Mouse (Mus musculus) heart, embryonic 13.5 days (tissue): ENCODE measurements around the gene Cyth3. TPM values are rescaled to one million over a fixed set of nuclear protein-coding genes. Genes with fewer than 3 reads are reported as not detected.

ENCODE experiments used
- ATAC-seq: fragments of 200-750 bp; cut with Nextera tagmentation; 2 replicates; pipeline ENCODE4 v1.8.0; 2017; ENCODE audit warnings: moderate TSS enrichment; ENCODE audit not compliant: insufficient number of reproducible peaks, low FRiP score, low TSS enrichment; ENCODE audit errors: extremely low read depth
- H3K27ac ChIP-seq: fragments of 300-500 bp; sonication (generic); replicated peaks from 2 replicates; pipeline ENCODE4 v1.5.1; 2015; ENCODE audit warnings: moderate library complexity, mild to moderate bottlenecking, inconsistent platforms
- H3K27me3 ChIP-seq: fragments of 300-500 bp; sonication (generic); replicated peaks from 2 replicates; pipeline ENCODE4 v1.6.1; 2015; ENCODE audit warnings: mild to moderate bottlenecking, inconsistent platforms
- H3K36me3 ChIP-seq: fragments of 300-500 bp; sonication (generic); 2 replicates; pipeline ENCODE4 v1.6.1; 2015; ENCODE audit warnings: mild to moderate bottlenecking, inconsistent platforms
- H3K4me1 ChIP-seq: fragments of 300-500 bp; sonication (generic); 2 replicates; pipeline ENCODE4 v1.6.1; 2015; ENCODE audit warnings: inconsistent platforms
- H3K4me2 ChIP-seq: fragments of 300-500 bp; sonication (generic); 2 replicates; pipeline ENCODE4 v1.6.1; 2015; ENCODE audit warnings: inconsistent platforms, mild to moderate bottlenecking, moderate library complexity
- H3K4me3 ChIP-seq: fragments of 300-500 bp; sonication (generic); 2 replicates; pipeline ENCODE4 v1.5.1; 2015; ENCODE audit warnings: moderate library complexity, mild to moderate bottlenecking, inconsistent platforms
- H3K9ac ChIP-seq: fragments of 300-500 bp; sonication (generic); 2 replicates; pipeline ENCODE4 v1.6.1; 2015; ENCODE audit warnings: inconsistent platforms, mild to moderate bottlenecking, moderate library complexity
- H3K9me3 ChIP-seq: fragments of 300-500 bp; sonication (generic); 2 replicates; pipeline ENCODE4 v1.6.1; 2016; ENCODE audit warnings: inconsistent platforms
- whole genome bisulfite sequencing: fragments of 180-500 bp; shearing (Covaris S2); methylation state at CpG from one replicate; pipeline ENCODE4 v1.1.7; 2015; ENCODE audit warnings: mixed read lengths; 5-methylcytosine and 5-hydroxymethylcytosine counted together
- polyA plus RNA-seq: library from polyadenylated mRNA; unstranded; fragments of >200 nt; fragmentation: Nextera tagmentation; extraction: Ambion mirVana; gene quantifications from 2 replicates; pipeline ENCODE4 v1.2.1, GENCODE M21; 2015

The Cyth3 gene
- polyA plus RNA-seq, 1 experiment from 2014 or later = 36.8 TPM

- no peaks in the 10 kb centered on the region for H3K27me3 ChIP-seq
- peak overlapping the region; percentile 52 for H3K4me2 ChIP-seq
- peak overlapping the region; percentile 55 for H3K9ac ChIP-seq
- peaks cover 53% of the 10 kb centered on the region for H3K4me1 ChIP-seq
- WGBS = 55% methylated on average over 11 of the region's 11 CpGs
- peaks cover 4% of the 10 kb centered on the region; the same call in 1 of the 2 replicates for H3K36me3 ChIP-seq
- no peak for ATAC-seq
- H3K27ac ChIP-seq = peak overlapping the region; percentile 34
- peak overlapping the region; percentile 21 for H3K4me3 ChIP-seq
- peaks cover 4% of the 10 kb centered on the region; the same call in 1 of the 2 replicates for H3K9me3 ChIP-seq
Observed at GRCm38 (mm10) chr5:143625940-143626588, 3.8 kb downstream of the Cyth3 start.

- ATAC-seq = no peak
- WGBS = 93% methylated on average over 6 of the region's 6 CpGs
Observed at GRCm38 (mm10) chr5:143627507-143627906, 5.3 kb downstream of the Cyth3 start.

GRCm38 (mm10) chr5:143627926-143628325 is 5.7 kb downstream of the Cyth3 start:
- no peak overlapping the region for H3K27ac ChIP-seq
- WGBS = 91% methylated on average over 1 of the region's 1 CpGs

More at GRCm38 (mm10) chr5:143627507-143627906, 5.3 kb downstream of the Cyth3 start:
- peaks cover 4% of the 10 kb centered on the region; the same call in 1 of the 2 replicates for H3K36me3 ChIP-seq
- H3K9ac ChIP-seq = no peak overlapping the region
- H3K4me2 ChIP-seq = no peak overlapping the region
- H3K4me3 ChIP-seq = no peak overlapping the region
- H3K27ac ChIP-seq = no peak overlapping the region
- peaks cover 56% of the 10 kb centered on the region for H3K4me1 ChIP-seq
- H3K9me3 ChIP-seq = peaks cover 4% of the 10 kb centered on the region; the same call in 1 of the 2 replicates
- H3K27me3 ChIP-seq = no peaks in the 10 kb centered on the region

GRCm38 (mm10) chr5:143629686-143630085 is 7.4 kb downstream of the Cyth3 start:
- Histone ChIP-seq H3K4me2 (no peak overlapping the region), H3K4me3 (no peak overlapping the region), H3K9me3 (peaks cover 4% of the 10 kb centered on the region; the same call in 1 of the 2 replicates), H3K27ac (no peak overlapping the region), H3K36me3 (peaks cover 4% of the 10 kb centered on the region; the same call in 1 of the 2 replicates), H3K27me3 (no peaks in the 10 kb centered on the region), H3K9ac (no peak overlapping the region), H3K4me1 (peaks cover 60% of the 10 kb centered on the region)
- 92% methylated on average over 8 of the region's 8 CpGs for WGBS
- no peak for ATAC-seq

More at GRCm38 (mm10) chr5:143627926-143628325, 5.7 kb downstream of the Cyth3 start:
- no peak overlapping the region for H3K4me2 ChIP-seq
- peaks cover 4% of the 10 kb centered on the region; the same call in 1 of the 2 replicates for H3K36me3 ChIP-seq
- peaks cover 59% of the 10 kb centered on the region for H3K4me1 ChIP-seq
- H3K4me3 ChIP-seq = no peak overlapping the region
- ATAC-seq = no peak
- H3K9ac ChIP-seq = no peak overlapping the region
- H3K9me3 ChIP-seq = peaks cover 4% of the 10 kb centered on the region; the same call in 1 of the 2 replicates
- H3K27me3 ChIP-seq = no peaks in the 10 kb centered on the region

GRCm38 (mm10) chr5:143630214-143630613 is 8.0 kb downstream of the Cyth3 start:
- ATAC-seq = no peak
- 95% methylated on average over 3 of the region's 3 CpGs for WGBS
- peaks cover 61% of the 10 kb centered on the region for H3K4me1 ChIP-seq

GRCm38 (mm10) chr5:143630738-143631137 is 8.5 kb downstream of the Cyth3 start:
- ATAC-seq = no peak
- peaks cover 4% of the 10 kb centered on the region; the same call in 1 of the 2 replicates for H3K36me3 ChIP-seq
- no peak overlapping the region for H3K4me2 ChIP-seq
- H3K27me3 ChIP-seq = no peaks in the 10 kb centered on the region
- H3K27ac ChIP-seq = no peak overlapping the region
- WGBS = 92% methylated on average over 8 of the region's 8 CpGs
- peaks cover 61% of the 10 kb centered on the region for H3K4me1 ChIP-seq
- H3K4me3 ChIP-seq = no peak overlapping the region
- peaks cover 4% of the 10 kb centered on the region; the same call in 1 of the 2 replicates for H3K9me3 ChIP-seq
- H3K9ac ChIP-seq = no peak overlapping the region

More at GRCm38 (mm10) chr5:143630214-143630613, 8.0 kb downstream of the Cyth3 start:
- H3K9ac ChIP-seq = no peak overlapping the region
- no peak overlapping the region for H3K27ac ChIP-seq
- H3K36me3 ChIP-seq = peaks cover 4% of the 10 kb centered on the region; the same call in 1 of the 2 replicates
- H3K4me3 ChIP-seq = no peak overlapping the region
- no peaks in the 10 kb centered on the region for H3K27me3 ChIP-seq
- peaks cover 4% of the 10 kb centered on the region; the same call in 1 of the 2 replicates for H3K9me3 ChIP-seq
- H3K4me2 ChIP-seq = no peak overlapping the region

GRCm38 (mm10) chr5:143631559-143631958 is 9.3 kb downstream of the Cyth3 start:
- no peak overlapping the region for H3K4me2 ChIP-seq
- 84% methylated on average over 8 of the region's 8 CpGs for WGBS
- no peak for ATAC-seq
- no peak overlapping the region for H3K4me3 ChIP-seq
- H3K27me3 ChIP-seq = no peaks in the 10 kb centered on the region
- no peak overlapping the region for H3K9ac ChIP-seq
- H3K4me1 ChIP-seq = peaks cover 61% of the 10 kb centered on the region
- H3K36me3 ChIP-seq = peaks cover 4% of the 10 kb centered on the region; the same call in 1 of the 2 replicates
- peaks cover 4% of the 10 kb centered on the region; the same call in 1 of the 2 replicates for H3K9me3 ChIP-seq
- peak overlapping the region; percentile 69 for H3K27ac ChIP-seq

GRCm38 (mm10) chr5:143632674-143633557 is 10.7 kb downstream of the Cyth3 start:
- Histone ChIP-seq H3K27me3 (no peaks in the 10 kb centered on the region), H3K4me3 (peak overlapping the region; percentile 9; the same call in 1 of the 2 replicates), H3K36me3 (peaks cover 4% of the 10 kb centered on the region; the same call in 1 of the 2 replicates), H3K4me2 (peak overlapping the region; percentile 53), H3K9me3 (peaks cover 4% of the 10 kb centered on the region; the same call in 1 of the 2 replicates), H3K4me1 (peaks cover 69% of the 10 kb centered on the region), H3K9ac (peak overlapping the region; percentile 50; the same call in 1 of the 2 replicates), H3K27ac (peak overlapping the region; percentile 77)
- WGBS = 59% methylated on average over 9 of the region's 9 CpGs
- ATAC-seq = no peak

GRCm38 (mm10) chr5:143633558-143633871 is 11.3 kb downstream of the Cyth3 start:
- peak overlapping the region; percentile 9; the same call in 1 of the 2 replicates for H3K4me3 ChIP-seq
- H3K9ac ChIP-seq = peak overlapping the region; percentile 50
- peaks cover 2% of the 10 kb centered on the region; the same call in 1 of the 2 replicates for H3K36me3 ChIP-seq
- no peaks in the 10 kb centered on the region for H3K27me3 ChIP-seq
- peak overlapping the region; percentile 77 for H3K27ac ChIP-seq
- peak overlapping the region; percentile 53 for H3K4me2 ChIP-seq
- WGBS = 5% methylated on average over 5 of the region's 5 CpGs
- no peak for ATAC-seq
- peaks cover 4% of the 10 kb centered on the region; the same call in 1 of the 2 replicates for H3K9me3 ChIP-seq
- H3K4me1 ChIP-seq = peaks cover 75% of the 10 kb centered on the region

GRCm38 (mm10) chr5:143633877-143634276 is 11.6 kb downstream of the Cyth3 start:
- H3K27ac ChIP-seq = peak overlapping the region; percentile 77
- WGBS = 55% methylated on average over 4 of the region's 4 CpGs

More at GRCm38 (mm10) chr5:143633877-143634276, 11.6 kb downstream of the Cyth3 start:
- peaks cover 78% of the 10 kb centered on the region for H3K4me1 ChIP-seq
- H3K36me3 ChIP-seq = no peaks in the 10 kb centered on the region
- H3K4me3 ChIP-seq = no peak overlapping the region
- H3K27me3 ChIP-seq = no peaks in the 10 kb centered on the region
- peak overlapping the region; percentile 50 for H3K9ac ChIP-seq
- ATAC-seq = no peak
- peak overlapping the region; percentile 53 for H3K4me2 ChIP-seq
- H3K9me3 ChIP-seq = peaks cover 4% of the 10 kb centered on the region; the same call in 1 of the 2 replicates
